Mouse (Mus musculus) layer of hippocampus, postnatal 25 days (tissue): Measurements from ENCODE around the gene Fam122b. TPM values are rescaled to one million over a fixed set of nuclear protein-coding genes. Genes with fewer than 3 reads are reported as not detected.

Experiments used
- DNase-seq, 2 experiments: peaks; one replicate each; pipeline ENCODE4 v3.0.0; 2022; ENCODE audit warnings: mixed read lengths in 2 of 2, low spot score in 1 of 2; ENCODE audit errors: extremely low spot score in 1 of 2
- total RNA-seq, 2 experiments: library from RNA; stranded (reverse); gene quantifications; 2 replicates each; pipeline ENCODE4 v1.2.3; 2021

Gene Fam122b
- total RNA-seq, 2 experiments from 2014 or later: 2.7 to 3.6 TPM

GRCm38 (mm10) chrX:53204690-53205311 lies 64.8 kb downstream of the Fam122b start:
- DNase-seq: no peak

DNA sequence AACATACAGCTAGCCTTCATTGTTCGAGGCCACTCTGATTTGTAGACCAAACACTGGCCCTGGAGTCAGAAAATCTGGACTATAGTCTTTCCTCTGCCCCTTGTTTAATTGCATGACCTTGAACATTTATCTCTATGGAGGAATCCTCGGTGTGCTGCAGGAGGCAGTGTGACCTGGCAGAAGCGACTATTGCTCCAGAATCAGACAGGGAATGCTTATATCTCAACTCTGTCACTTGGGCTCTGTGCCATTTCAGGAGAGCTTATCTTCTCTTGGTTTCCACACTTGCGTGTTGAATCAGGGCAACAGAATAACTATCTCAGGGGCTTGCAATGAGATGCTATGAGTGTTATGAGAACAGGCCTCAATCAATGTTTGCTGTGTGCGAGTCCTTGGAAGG lies 68.0 kb downstream of the Fam122b start:
- no peak for DNase-seq

GRCm38 (mm10) chrX:53197681-53198080 lies 71.9 kb downstream of the Fam122b start:
- DNase-seq: no peak

- DNase-seq: no peak
Observed at GRCm38 (mm10) chrX:53196392-53196791, 73.2 kb downstream of the Fam122b start.

Other genes with a start within 250 kb of the Fam122b start
- not detected for gene Plac1, start 29.7 kb downstream of the Fam122b start, total RNA-seq
- gene Fam122c, start 3.6 kb upstream of the Fam122b start, total RNA-seq: not detected
- 10 to 100 TPM; 13.2 to 14.5 TPM for gene Mospd1, start 100.7 kb upstream of the Fam122b start, total RNA-seq
- gene Etd, start 165.1 kb upstream of the Fam122b start, total RNA-seq: not detected